Mouse (Mus musculus) embryonic facial prominence, embryonic 12.5 days (tissue): ENCODE measurements around the gene A430005L14Rik. TPM values are rescaled to one million over a fixed set of nuclear protein-coding genes. Genes with fewer than 3 reads are reported as not detected.
"Not testable (repeated sequence)": the region's sequence is repeated elsewhere in the genome, so short reads cannot be mapped to it uniquely, and the experiment has no call there.

Experiments
- ATAC-seq: fragments of 200-750 bp; cut with Nextera tagmentation; 2 replicates; pipeline ENCODE4 v1.8.0; 2017; ENCODE audit not compliant: insufficient number of reproducible peaks, insufficient read depth, low FRiP score, low TSS enrichment
- H3K27ac ChIP-seq: fragments of 300-500 bp; sonication (generic); 2 replicates; pipeline ENCODE4 v1.5.1; 2016; ENCODE audit warnings: mild to moderate bottlenecking
- H3K27me3 ChIP-seq: fragments of 300-500 bp; sonication (generic); 2 replicates; pipeline ENCODE4 v1.6.1; 2016; ENCODE audit warnings: mild to moderate bottlenecking, moderate library complexity
- H3K36me3 ChIP-seq: fragments of 300-500 bp; sonication (generic); 2 replicates; pipeline ENCODE4 v1.6.1; 2016; ENCODE audit warnings: mild to moderate bottlenecking
- H3K4me1 ChIP-seq: fragments of 300-500 bp; sonication (generic); 2 replicates; pipeline ENCODE4 v1.6.1; 2016
- H3K4me2 ChIP-seq: fragments of 300-500 bp; sonication (generic); replicated peaks from 2 replicates; pipeline ENCODE4 v1.6.1; 2016; ENCODE audit warnings: mild to moderate bottlenecking, moderate library complexity
- H3K4me3 ChIP-seq: fragments of 300-500 bp; sonication (generic); 2 replicates; pipeline ENCODE4 v1.5.1; 2016; ENCODE audit warnings: mild to moderate bottlenecking
- H3K9ac ChIP-seq: fragments of 300-500 bp; sonication (generic); 2 replicates; pipeline ENCODE4 v1.6.1; 2016; ENCODE audit warnings: mild to moderate bottlenecking, moderate library complexity
- H3K9me3 ChIP-seq: fragments of 300-500 bp; sonication (generic); 2 replicates; pipeline ENCODE4 v1.6.1; 2016; ENCODE audit warnings: mild to moderate bottlenecking, moderate library complexity
- whole genome bisulfite sequencing: fragments of 180-500 bp; shearing (Covaris S2); methylation state at CpG from one replicate; pipeline ENCODE4 v1.1.7; 2016; 5-methylcytosine and 5-hydroxymethylcytosine counted together
- polyA plus RNA-seq: library from polyadenylated mRNA; unstranded; fragments of >200 nt; fragmentation: Nextera tagmentation; extraction: Ambion mirVana; gene quantifications from 2 replicates; pipeline ENCODE4 v1.2.1, GENCODE M21; 2016

A430005L14Rik gene
- polyA plus RNA-seq, result 79.5 and 82.0 TPM in 2 replicates

DNA sequence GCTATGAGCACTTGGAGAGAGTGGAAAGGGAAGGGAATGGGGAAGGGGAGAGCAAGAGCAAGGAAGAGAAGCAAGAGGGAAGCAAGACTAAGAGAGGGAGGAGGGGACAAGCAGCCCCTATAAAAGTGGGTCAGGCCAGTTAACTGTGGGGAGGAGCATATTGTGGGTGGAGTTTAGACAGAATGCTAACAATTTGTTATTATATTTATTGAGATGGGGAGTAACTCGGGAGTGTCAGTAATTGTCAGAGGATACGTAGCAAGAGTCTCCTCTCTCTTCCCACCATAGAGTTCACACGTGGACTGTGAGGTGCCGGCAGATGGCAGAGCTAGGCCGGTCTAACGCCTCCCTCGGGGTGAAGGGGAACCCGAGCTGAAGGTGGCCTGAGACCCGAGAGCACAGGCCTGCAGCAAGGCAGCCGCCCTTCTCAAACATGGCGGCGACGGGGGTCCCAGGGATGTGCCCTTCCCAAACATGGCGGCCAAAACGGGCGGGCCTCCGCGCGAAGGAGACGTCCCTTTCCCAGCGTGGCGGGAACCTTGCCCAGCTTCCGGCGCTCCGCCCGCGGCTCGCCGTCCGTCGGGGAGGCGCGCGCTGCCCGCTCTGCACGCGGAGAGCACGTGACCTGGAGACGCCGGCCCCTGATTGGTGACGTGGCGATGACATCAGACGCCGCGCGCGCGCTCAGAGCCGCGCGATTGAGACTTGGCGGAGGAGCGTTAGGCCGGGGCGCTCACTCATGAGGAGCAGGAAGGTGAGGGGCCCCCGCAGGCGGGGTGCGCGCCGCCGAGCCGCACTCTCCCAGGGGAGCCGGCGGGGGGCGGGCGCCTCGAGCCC lies at the start of gene A430005L14Rik:
Gene A430005L14Rik, plus strand, starts transcription at position 669 of the 837 bp plus-strand sequence.
- peak; percentile 93 for ATAC-seq
- 2% methylated on average over 66 of the region's 67 CpGs for WGBS
- Histone ChIP-seq H3K27me3 (0 out of 2 replicates have a peak, but pooled peaks cover 5% of the 10 kb centered on the region), H3K4me2 (peak within 1 kb of the TSS; percentile 81), H3K36me3 (peaks cover 23% of the 10 kb centered on the region), H3K4me3 (peak within 1 kb of the TSS; percentile 84), H3K4me1 (peaks cover 15% of the 10 kb centered on the region; the same call in 1 of the 2 replicates), H3K27ac (peak within 1 kb of the TSS; percentile 94), H3K9ac (peak within 1 kb of the TSS; percentile 91), H3K9me3 (no peaks in the 10 kb centered on the region)

GRCm38 (mm10) chr4:153907573-153907972 lies 49.5 kb upstream of the A430005L14Rik start:
- no peaks in the 10 kb centered on the region for H3K36me3 ChIP-seq
- H3K9me3 ChIP-seq, result no peaks in the 10 kb centered on the region
- no peak overlapping the region for H3K4me2 ChIP-seq
- H3K4me1 ChIP-seq, result no peaks in the 10 kb centered on the region
- no peaks in the 10 kb centered on the region for H3K27me3 ChIP-seq
- WGBS, result 16% methylated on average over 11 of the region's 11 CpGs
- ATAC-seq, result no peak
- H3K4me3 ChIP-seq, result no peak overlapping the region
- no peak overlapping the region for H3K9ac ChIP-seq
- H3K27ac ChIP-seq, result no peak overlapping the region

DNA sequence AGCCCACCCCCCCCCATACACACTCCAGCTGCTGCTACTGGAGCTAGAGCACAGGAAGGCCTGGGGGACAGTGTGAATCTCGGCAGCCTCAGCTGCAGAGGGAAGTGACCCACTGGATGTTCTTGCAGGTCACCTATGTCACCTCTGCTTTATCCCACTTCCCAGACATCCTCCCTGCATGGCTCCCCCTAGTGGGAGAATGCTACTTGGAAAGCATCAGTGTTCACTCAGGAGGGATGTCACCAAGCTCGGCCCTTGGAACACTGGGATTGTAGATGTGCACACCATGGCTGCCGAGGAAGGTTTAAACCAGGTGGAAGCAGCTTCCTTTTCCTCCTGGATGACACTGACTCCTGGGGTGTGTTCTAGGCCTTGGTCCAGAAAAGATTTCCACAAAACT lies 43.4 kb upstream of the A430005L14Rik start:
- no peaks in the 10 kb centered on the region for H3K4me1 ChIP-seq
- no peaks in the 10 kb centered on the region for H3K9me3 ChIP-seq
- ATAC-seq, result no peak
- H3K36me3 ChIP-seq, result no peaks in the 10 kb centered on the region
- no peaks in the 10 kb centered on the region for H3K27me3 ChIP-seq
- no peak overlapping the region for H3K4me2 ChIP-seq
- H3K9ac ChIP-seq, result no peak overlapping the region
- WGBS, result 54% methylated on average over 3 of the region's 3 CpGs
- no peak overlapping the region for H3K27ac ChIP-seq
- no peak overlapping the region for H3K4me3 ChIP-seq

GRCm38 (mm10) chr4:153917773-153918500 lies 39.1 kb upstream of the A430005L14Rik start:
- no peak overlapping the region for H3K4me2 ChIP-seq
- 50% methylated on average over 8 of the region's 8 CpGs for WGBS
- no peak overlapping the region for H3K4me3 ChIP-seq
- H3K9me3 ChIP-seq, result no peaks in the 10 kb centered on the region
- no peak overlapping the region for H3K27ac ChIP-seq
- no peaks in the 10 kb centered on the region for H3K4me1 ChIP-seq
- H3K27me3 ChIP-seq, result 0 out of 2 replicates have a peak, but pooled peaks cover 2% of the 10 kb centered on the region
- no peaks in the 10 kb centered on the region for H3K36me3 ChIP-seq
- ATAC-seq, result no peak
- H3K9ac ChIP-seq, result no peak overlapping the region

GRCm38 (mm10) chr4:153920517-153921233 lies 36.4 kb upstream of the A430005L14Rik start:
- ATAC-seq, result no peak
- H3K4me3 ChIP-seq, result no peak overlapping the region
- no peaks in the 10 kb centered on the region for H3K4me1 ChIP-seq
- H3K36me3 ChIP-seq, result no peaks in the 10 kb centered on the region
- H3K27ac ChIP-seq, result no peak overlapping the region
- 0 out of 2 replicates have a peak, but pooled peaks cover 2% of the 10 kb centered on the region for H3K27me3 ChIP-seq
- 66% methylated on average over 9 of the region's 9 CpGs for WGBS
- H3K4me2 ChIP-seq, result no peak overlapping the region
- H3K9me3 ChIP-seq, result no peaks in the 10 kb centered on the region
- no peak overlapping the region for H3K9ac ChIP-seq

DNA sequence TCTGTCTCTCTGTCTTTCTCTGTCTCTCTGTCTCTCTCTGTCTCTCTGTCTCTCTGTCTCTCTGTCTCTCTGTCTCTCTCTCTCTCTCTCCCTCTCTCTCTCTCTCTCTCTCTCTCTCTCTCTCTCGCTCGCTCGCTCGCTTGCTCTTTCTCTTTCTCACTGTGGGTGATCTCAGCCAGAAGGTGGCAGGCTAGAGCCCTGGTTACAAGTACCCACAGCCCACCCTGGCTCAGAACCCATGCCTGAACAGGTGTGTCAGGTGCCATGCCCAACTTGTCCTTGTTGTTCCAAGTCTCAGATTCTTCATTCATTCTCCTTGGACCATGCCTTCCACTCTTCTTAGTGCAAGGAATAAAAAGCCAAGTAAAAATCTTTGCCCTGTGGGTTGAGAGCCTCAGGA lies 34.9 kb upstream of the A430005L14Rik start:
- 46% methylated on average over 4 of the region's 4 CpGs for WGBS
- not testable (repeated sequence) for H3K9me3 ChIP-seq, H3K27ac ChIP-seq, H3K9ac ChIP-seq, H3K27me3 ChIP-seq, ATAC-seq, H3K4me2 ChIP-seq, H3K4me3 ChIP-seq, H3K4me1 ChIP-seq, H3K36me3 ChIP-seq

GRCm38 (mm10) chr4:153928772-153929299 lies 28.2 kb upstream of the A430005L14Rik start:
- no peaks in the 10 kb centered on the region for H3K4me1 ChIP-seq
- H3K27me3 ChIP-seq, result 0 out of 2 replicates have a peak, but pooled peaks cover 3% of the 10 kb centered on the region
- WGBS, result 88% methylated on average over 11 of the region's 11 CpGs
- no peaks in the 10 kb centered on the region for H3K9me3 ChIP-seq
- no peak overlapping the region for H3K4me2 ChIP-seq
- no peak overlapping the region for H3K9ac ChIP-seq
- no peak for ATAC-seq
- H3K27ac ChIP-seq, result no peak overlapping the region
- H3K4me3 ChIP-seq, result no peak overlapping the region
- H3K36me3 ChIP-seq, result no peaks in the 10 kb centered on the region

DNA sequence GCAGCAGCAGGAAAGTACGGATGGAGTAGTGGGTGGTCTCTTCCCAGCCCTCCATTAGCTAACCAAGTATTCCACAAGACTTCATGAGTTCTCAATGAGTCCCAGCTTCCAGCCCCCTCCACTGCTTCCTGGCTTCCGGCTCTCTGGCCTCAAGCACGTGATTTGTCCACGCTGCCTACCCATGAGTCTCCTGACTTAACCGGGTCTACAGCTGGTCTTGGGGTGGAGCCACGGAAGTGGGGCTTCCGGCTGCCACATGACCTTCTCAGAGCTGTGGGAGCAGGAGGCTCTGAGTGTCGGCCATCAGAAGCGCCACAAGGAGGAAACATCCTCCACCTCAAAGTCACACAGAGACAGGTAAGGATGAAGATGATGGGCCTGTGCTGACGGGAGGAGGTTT lies 27.6 kb upstream of the A430005L14Rik start:
- Histone ChIP-seq H3K9ac (no peak overlapping the region), H3K27me3 (0 out of 2 replicates have a peak, but pooled peaks cover 3% of the 10 kb centered on the region), H3K9me3 (no peaks in the 10 kb centered on the region), H3K36me3 (no peaks in the 10 kb centered on the region), H3K4me2 (no peak overlapping the region), H3K4me3 (no peak overlapping the region), H3K27ac (no peak overlapping the region), H3K4me1 (no peaks in the 10 kb centered on the region)
- no peak for ATAC-seq
- 67% methylated on average over 10 of the region's 10 CpGs for WGBS

DNA sequence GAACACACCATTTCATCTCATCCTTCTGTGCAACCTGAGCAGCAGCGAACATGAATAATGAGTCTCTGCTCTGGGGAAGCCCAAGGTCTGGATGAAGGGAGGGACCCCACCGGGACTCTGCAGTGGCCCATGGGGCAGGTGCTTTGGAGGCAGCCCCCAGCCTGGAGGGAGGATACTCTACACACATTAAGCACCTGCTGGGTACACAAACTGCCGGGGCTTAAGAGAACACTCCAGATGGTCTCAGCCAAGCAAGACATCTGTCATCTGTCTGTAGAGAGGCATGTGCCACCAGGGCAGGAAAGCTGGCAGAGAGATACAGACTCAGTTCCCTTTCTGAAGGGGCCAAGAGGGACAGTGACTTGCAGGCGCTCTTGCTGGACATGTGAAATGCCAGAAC lies 27.1 kb upstream of the A430005L14Rik start:
- H3K4me3 ChIP-seq, result no peak overlapping the region
- no peak overlapping the region for H3K9ac ChIP-seq
- ATAC-seq, result no peak
- no peaks in the 10 kb centered on the region for H3K36me3 ChIP-seq
- 73% methylated on average over 4 of the region's 4 CpGs for WGBS
- 0 out of 2 replicates have a peak, but pooled peaks cover 3% of the 10 kb centered on the region for H3K27me3 ChIP-seq
- H3K4me1 ChIP-seq, result no peaks in the 10 kb centered on the region
- H3K9me3 ChIP-seq, result no peaks in the 10 kb centered on the region
- H3K4me2 ChIP-seq, result no peak overlapping the region
- no peak overlapping the region for H3K27ac ChIP-seq

DNA sequence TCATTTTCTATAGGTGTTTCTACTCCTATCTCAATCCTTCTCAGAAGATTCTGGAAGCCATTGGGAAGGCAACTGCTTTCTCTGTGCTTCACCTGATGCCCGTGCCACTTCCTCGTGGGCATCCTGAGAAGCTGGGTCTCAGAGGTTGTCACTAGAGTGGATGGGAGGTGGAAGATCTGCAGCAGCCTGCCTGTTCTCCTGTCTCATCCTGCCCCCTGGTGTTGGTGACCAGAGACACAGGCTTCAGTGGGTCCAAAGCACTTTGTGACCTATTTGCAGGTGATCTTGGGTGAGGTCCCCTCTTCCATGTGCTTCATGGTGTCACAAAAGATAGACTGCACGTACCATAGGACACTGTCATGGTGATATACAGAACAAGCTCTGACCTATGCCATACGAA lies 13.8 kb upstream of the A430005L14Rik start:
- H3K27ac ChIP-seq, result no peak overlapping the region
- H3K9ac ChIP-seq, result no peak overlapping the region
- no peaks in the 10 kb centered on the region for H3K36me3 ChIP-seq
- no peak overlapping the region for H3K4me2 ChIP-seq
- no peaks in the 10 kb centered on the region for H3K4me1 ChIP-seq
- H3K4me3 ChIP-seq, result no peak overlapping the region
- peaks cover 5% of the 10 kb centered on the region; the same call in 1 of the 2 replicates for H3K27me3 ChIP-seq
- WGBS, result 58% methylated on average over 4 of the region's 4 CpGs
- no peak for ATAC-seq
- H3K9me3 ChIP-seq, result no peaks in the 10 kb centered on the region

DNA sequence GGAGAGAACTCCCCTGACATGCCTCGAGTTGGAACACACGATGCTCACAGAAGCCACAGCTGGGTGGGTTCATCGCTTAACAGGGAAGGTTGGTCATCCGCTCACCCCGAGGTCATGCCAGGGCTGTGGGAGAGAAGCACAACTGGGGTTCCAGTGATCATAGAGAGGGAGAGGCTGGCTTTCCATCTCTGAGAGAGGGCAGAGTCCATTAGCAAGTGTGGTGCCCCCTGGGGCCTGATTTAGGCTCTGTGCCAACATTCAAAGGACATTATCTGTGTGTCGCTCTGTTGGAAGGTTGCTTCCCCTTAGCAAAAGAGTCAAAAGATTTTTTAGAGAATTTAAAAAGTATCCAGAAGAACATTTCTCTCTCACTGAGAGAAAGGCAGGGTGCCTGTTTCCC lies 12.8 kb upstream of the A430005L14Rik start:
- WGBS, result 53% methylated on average over 6 of the region's 6 CpGs
- H3K4me2 ChIP-seq, result no peak overlapping the region
- ATAC-seq, result no peak
- no peaks in the 10 kb centered on the region for H3K4me1 ChIP-seq
- H3K27ac ChIP-seq, result no peak overlapping the region
- H3K27me3 ChIP-seq, result peaks cover 5% of the 10 kb centered on the region; the same call in 1 of the 2 replicates
- H3K9me3 ChIP-seq, result no peaks in the 10 kb centered on the region
- no peak overlapping the region for H3K9ac ChIP-seq
- H3K36me3 ChIP-seq, result no peaks in the 10 kb centered on the region
- H3K4me3 ChIP-seq, result no peak overlapping the region
